Mouse (Mus musculus): Measurements from ENCODE around the gene Hecw2. TPM values are rescaled to one million over a fixed set of nuclear protein-coding genes. Genes with fewer than 3 reads are reported as not detected.

Gene Hecw2
- 10 to 100 TPM; 24.7 to 28.1 TPM for total RNA-seq (2021)
- long read RNA-seq, full-length matches to known transcripts: 2 of 4 reads
- long read RNA-seq, partial matches to known transcripts: 0 of 4 reads
- long read RNA-seq, other reads (novel, unspliced or antisense): 2 of 4 reads

GRCm38 (mm10) chr1:54194954-54195305 lies at the start of gene Hecw2:
Hecw2 (minus strand) TSS chr1:54195168.
- DNase-seq (ENCODE audit: low spot score in 2 of 2): peak; percentile 39 to 40

GRCm38 (mm10) chr1:54242722-54243121 lies 47.8 kb upstream of the Hecw2 start:
- DNase-seq (ENCODE audit: low spot score in 2 of 2): no peak

DNA sequence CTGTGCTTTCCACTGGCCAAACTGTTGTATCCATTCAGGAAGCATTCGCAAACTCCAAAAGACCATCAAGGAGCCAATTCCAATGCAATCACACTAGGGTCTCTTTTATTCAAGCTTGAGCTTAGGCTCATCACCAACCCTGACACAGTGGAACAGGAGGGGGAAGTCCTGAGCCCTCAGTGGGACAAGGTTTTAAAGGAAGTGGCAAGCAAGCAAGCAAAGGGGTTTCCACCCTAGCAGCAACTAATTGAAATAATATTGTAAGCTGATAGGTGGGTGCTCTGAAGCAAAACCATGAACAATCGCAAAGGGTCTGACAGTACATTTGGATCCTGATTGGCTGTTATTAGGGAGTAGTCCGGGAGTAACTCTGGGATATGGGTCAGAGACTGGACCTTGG lies 25.3 kb upstream of the Hecw2 start:
- no peak for DNase-seq (ENCODE audit: low spot score in 2 of 2)

DNA sequence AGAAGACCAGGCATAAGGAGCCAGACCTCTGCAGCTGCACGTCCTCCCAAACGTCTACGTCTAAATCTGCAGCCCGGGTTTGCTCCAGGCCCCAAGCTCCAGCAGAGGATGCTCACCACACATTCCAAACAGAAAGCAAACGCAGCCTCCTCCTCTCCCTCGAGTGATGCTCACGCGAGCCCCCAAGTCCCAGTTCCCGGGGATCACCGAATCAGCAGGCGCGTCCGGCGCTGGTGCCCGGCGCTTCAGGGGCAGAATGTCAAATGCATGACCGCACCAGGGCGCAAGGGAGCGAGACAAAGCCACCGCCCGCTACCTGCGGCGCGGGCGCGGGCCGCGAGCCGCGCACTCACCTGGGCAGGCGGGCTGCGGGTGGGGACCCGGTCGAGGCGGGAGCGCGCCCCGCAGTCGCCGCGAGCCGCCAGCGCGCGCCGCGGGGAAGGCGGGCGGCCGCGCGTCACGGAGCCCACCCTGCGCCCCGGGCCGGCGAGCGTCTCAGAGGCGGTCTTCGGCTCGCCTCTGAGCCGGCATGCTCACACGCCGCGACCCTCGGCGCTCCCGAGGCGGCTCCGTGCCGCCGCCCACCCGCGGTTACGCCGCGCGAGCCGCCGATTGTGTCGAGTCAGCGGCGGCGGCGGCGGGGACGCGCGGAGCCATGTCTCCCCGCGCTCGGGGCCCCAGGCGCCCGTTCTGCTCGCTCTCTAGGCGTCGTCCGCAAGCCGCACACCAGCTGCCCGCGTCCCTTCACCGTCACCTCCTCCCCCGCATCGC lies 600 bp downstream of the Hecw2 start:
- DNase-seq (ENCODE audit: low spot score in 2 of 2): peak; percentile 48 to 78

GRCm38 (mm10) chr1:54193191-54193770 lies 1.7 kb downstream of the Hecw2 start:
- peak in 1 of 2 experiments; percentile 21 for DNase-seq (ENCODE audit: low spot score in 2 of 2)

GRCm38 (mm10) chr1:54187579-54187978 lies 7.4 kb downstream of the Hecw2 start:
- DNase-seq (ENCODE audit: low spot score in 2 of 2): peak in 1 of 2 experiments; percentile 20

DNA sequence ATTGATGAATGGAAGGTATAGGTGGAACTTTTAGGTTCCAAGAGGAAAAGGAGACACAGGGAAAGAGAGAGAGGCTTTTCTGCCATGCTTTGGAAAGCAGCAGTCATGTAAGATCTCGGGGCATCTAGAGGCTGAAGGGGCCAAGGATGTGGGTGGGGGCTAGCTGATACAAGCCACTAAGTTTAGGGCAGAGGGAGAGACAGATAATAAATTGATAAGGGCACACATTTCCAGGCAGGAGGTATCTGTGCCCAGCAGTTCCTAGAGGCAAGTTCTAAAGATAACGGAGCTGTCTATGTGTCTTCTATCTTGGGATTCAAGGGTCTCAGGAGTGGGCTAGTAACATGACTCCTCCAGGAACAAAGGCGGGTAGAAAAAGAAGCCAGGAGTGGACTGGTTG lies 8.6 kb downstream of the Hecw2 start:
- DNase-seq (ENCODE audit: low spot score in 2 of 2): no peak

GRCm38 (mm10) chr1:54180663-54181062 lies 14.3 kb downstream of the Hecw2 start:
- no peak for DNase-seq (ENCODE audit: low spot score in 2 of 2)

DNA sequence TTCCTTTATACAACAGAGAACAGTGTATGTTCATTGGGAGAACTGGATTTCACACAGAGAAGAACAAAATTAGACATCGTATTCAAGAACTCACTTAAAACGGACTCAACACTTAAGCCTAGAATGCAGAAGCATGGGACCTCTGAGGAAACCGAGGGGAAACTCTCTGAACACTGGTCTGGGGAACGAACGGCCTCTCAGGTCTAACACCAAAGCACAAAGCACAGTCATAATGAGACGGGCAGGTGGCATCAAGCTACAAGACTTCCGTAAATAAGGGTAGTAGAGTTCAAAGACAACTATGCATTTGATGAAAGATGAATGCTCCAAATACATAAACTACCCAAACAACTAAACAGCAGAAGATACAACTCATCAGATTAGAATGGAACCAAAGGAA lies 15.8 kb downstream of the Hecw2 start:
- no peak for DNase-seq (ENCODE audit: low spot score in 2 of 2)

GRCm38 (mm10) chr1:54176592-54176991 lies 18.4 kb downstream of the Hecw2 start:
- no peak for DNase-seq (ENCODE audit: low spot score in 2 of 2)

GRCm38 (mm10) chr1:54168014-54168413 lies 27.0 kb downstream of the Hecw2 start:
- peak in 1 of 2 experiments; percentile 23 for DNase-seq (ENCODE audit: low spot score in 2 of 2)

DNA sequence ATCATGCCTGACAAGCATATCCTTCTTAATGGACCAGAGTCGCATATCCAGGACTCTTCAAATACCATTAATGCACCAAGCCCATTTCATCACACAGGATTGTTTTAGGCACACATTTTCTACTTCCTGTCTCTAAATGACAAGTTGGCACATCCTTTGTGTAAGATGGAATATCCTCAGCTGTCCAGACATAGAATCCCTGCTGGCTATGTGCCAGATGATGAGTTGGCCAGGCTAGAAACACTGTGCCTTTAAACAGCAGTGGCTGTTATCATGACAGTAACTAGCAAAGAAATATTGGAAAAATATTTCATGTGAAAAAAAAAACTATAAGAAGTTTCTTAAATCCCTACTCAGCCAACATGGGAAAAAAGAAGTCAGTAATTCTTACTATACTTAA lies 35.4 kb downstream of the Hecw2 start:
- no peak for DNase-seq (ENCODE audit: low spot score in 2 of 2)

DNA sequence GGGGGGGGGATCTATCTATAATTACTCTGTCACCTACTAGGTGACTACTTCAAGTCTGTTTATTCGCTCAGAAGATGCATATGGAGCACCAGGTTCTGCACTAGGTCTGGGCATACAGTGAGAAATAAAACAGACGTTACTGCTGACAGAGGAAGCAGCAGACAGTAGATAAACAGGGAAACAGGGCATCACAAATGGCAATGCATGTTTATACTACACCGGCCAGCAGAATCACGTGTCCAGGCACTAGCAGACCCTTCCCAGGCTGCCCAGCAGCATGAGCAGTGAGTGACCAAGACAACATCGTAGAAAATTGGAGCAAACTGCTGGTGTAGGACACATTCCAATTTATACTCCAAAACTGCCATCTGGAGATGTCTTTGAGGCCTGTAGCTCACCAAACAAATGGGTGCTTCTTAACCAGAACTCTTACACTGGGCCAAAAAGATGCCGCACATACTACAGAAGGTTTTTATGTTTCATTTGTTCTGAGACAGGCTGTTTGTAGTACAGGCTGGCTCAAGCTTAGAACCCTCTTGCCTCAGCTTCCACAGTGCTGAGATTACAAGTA lies 41.7 kb downstream of the Hecw2 start:
- peak in 1 of 2 experiments; percentile 17 for DNase-seq (ENCODE audit: low spot score in 2 of 2)

GRCm38 (mm10) chr1:54145106-54145505 lies 49.9 kb downstream of the Hecw2 start:
- DNase-seq (ENCODE audit: low spot score in 2 of 2): no peak

DNA sequence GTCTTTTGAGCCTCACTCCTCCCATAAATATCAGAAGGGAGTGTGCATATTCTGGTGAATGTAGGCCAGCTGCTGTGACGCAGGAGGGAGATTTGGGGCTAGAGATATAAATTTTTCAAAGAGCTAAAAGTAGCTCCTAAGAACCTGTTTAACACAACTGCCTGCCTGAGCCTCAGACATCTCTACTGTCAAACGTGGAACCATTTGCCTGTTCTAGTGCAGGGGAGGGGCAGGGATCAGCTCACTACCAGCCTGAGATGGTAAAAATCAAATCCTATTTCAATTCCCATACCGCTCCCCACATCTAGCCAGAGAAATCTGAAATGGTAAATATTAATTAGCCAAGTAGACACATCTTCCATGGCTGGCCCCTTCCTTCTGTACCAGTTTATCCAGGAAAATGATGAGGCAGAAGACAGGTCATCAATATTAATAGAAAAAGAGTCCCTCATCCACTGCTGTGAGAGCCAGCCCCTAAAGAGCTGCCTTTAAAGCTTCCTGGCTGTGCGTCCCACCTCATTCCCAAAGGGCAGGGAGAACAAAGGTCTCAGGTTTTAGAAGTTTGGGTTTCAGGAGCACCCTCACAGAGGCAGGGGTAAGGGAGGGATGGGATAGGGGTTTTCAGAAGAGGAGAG lies 61.0 kb downstream of the Hecw2 start:
- no peak for DNase-seq (ENCODE audit: low spot score in 2 of 2)

DNA sequence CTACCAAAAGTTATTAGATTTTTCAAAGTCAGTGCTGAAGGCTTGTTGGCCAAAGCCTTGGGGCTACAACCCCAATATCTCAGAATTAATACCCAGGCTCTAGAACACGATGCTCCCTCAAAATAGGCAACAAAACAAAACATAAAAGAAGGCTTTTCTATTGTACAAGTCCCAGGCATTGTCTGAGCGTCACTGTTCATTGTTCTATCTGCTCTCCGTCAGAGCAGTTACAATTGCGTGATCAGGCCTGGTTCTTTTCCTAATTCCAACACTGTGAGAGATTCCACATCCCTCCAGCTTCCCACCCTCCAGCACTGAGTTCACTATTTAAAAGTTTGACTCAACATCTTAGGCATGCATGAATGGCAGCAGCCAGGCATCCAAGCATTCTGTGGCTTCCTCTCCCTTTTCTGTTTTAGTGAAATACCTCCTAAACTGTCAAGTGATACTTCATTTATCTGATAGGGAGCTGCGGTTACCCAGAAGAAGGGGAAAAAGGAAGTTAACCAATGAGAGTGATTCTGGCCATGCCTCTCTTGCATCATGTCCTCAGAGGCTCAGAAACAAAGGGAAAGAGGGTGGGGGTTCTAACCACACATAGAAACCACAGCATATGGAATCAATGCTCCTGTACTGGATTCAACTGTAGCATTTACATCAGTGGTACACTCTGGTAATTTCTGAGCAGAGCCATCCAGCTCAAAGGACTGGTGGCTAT lies 66.1 kb downstream of the Hecw2 start:
- DNase-seq (ENCODE audit: low spot score in 2 of 2): peak in 1 of 2 experiments; percentile 45

DNA sequence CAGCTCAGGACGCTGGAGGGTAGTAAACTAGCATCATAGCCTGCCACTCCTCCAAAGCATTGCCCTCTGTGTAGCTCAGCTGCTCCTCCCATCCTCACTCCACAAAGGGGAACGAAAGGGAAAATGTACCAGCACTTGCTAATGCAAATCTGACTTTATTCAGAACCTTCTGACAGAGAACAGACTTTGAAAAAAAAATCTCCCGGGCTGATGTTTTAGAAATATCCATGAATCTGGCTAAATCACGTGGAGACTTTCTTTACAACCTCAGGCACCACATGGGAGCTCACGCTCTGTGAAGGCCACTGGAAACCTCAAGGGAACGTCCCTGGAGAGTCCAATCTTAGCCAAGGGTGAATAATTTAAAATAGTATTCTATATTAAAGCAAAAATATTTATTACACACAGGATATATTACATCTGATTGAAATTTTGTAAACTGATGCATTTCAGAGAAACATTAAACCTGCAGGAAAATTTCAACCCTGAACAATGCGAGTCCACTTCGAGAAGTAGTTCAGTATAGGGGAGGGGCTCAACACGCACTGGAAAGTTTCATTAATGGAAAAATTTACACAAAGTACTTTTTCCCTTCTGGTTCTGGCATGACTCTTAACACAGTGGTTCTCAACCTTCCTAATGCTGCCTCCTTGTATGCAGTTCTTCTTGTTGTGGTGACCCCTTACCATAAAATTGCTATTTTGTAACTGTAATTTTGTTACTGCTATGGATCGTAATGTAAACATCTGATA lies 67.8 kb downstream of the Hecw2 start:
- DNase-seq (ENCODE audit: low spot score in 2 of 2): no peak

DNA sequence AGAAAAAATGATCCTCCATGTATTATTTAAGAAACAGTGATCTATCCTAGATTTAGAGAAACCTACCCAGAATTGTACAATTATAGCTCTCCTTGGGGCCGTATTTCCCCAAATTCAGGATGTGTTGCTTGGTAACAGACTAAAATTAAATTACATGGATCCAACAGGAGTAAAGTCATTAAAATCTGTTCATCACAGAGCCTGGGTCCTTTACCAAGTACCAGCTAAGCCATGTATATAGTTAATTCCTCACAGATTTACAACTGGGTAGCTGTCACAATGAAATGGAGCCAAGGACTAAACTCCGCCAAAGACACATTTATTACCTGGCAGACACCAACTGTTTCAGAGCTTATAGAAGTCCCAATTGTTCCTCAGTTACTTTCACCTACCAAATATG lies 72.4 kb downstream of the Hecw2 start:
- no peak for DNase-seq (ENCODE audit: low spot score in 2 of 2)

- no peak for DNase-seq (ENCODE audit: low spot score in 2 of 2)
Measured at GRCm38 (mm10) chr1:54121071-54121730, 73.8 kb downstream of the Hecw2 start.

Measured in layer of hippocampus, adult 18-20 months (tissue).